Mouse (Mus musculus) forebrain, embryonic 10.5 days (tissue): Measurements from ENCODE around the gene Tmcc2. TPM values are rescaled to one million over a fixed set of nuclear protein-coding genes. Genes with fewer than 3 reads are reported as not detected.

Experiments used
- DNase-seq: peaks from one replicate; pipeline ENCODE4 v3.0.0-alpha.2; 2017; ENCODE audit warnings: low spot score; ENCODE audit errors: extremely low spot score
- H3K27ac ChIP-seq: fragments of 300-500 bp; sonication (generic); 2 replicates; pipeline ENCODE4 v1.5.1; 2016; ENCODE audit warnings: mild to moderate bottlenecking
- H3K27me3 ChIP-seq: fragments of 300-500 bp; sonication (generic); 2 replicates; pipeline ENCODE4 v1.6.1; 2016; ENCODE audit warnings: mild to moderate bottlenecking; ENCODE audit not compliant: poor library complexity, severe bottlenecking
- H3K36me3 ChIP-seq: fragments of 300-500 bp; sonication (generic); replicated peaks from 2 replicates; pipeline ENCODE4 v1.6.1; 2016; ENCODE audit warnings: mild to moderate bottlenecking, moderate library complexity
- H3K4me1 ChIP-seq: fragments of 300-500 bp; sonication (generic); 2 replicates; pipeline ENCODE4 v1.6.1; 2016
- H3K4me3 ChIP-seq: fragments of 300-500 bp; sonication (generic); 2 replicates; pipeline ENCODE4 v1.5.1; 2016; ENCODE audit warnings: mild to moderate bottlenecking, moderate library complexity
- H3K9me3 ChIP-seq: fragments of 300-500 bp; sonication (generic); 2 replicates; pipeline ENCODE4 v1.6.1; 2016; ENCODE audit warnings: mild to moderate bottlenecking, moderate library complexity
- WGBS: fragments of 180-500 bp; shearing (Covaris S2); methylation state at CpG from one replicate; pipeline ENCODE4 v1.1.7; 2016; 5-methylcytosine and 5-hydroxymethylcytosine counted together
- polyA plus RNA-seq: library from polyadenylated mRNA; unstranded; fragments of >200 nt; fragmentation: Nextera tagmentation; extraction: Ambion mirVana; gene quantifications from 2 replicates; pipeline ENCODE4 v1.2.1, GENCODE M21; 2016

Tmcc2 gene
- polyA plus RNA-seq, 1 experiment from 2014 or later = 8.8 TPM

- H3K4me1 ChIP-seq = peaks cover 30% of the 10 kb centered on the region
- no peak overlapping the region for H3K4me3 ChIP-seq
- no peak for DNase-seq
- 59% methylated on average over 3 of the region's 3 CpGs for WGBS
- no peak overlapping the region for H3K27ac ChIP-seq
- H3K9me3 ChIP-seq = no peaks in the 10 kb centered on the region
- no peaks in the 10 kb centered on the region for H3K36me3 ChIP-seq
- H3K27me3 ChIP-seq = no peaks in the 10 kb centered on the region
Measured at GRCm38 (mm10) chr1:132342518-132342917, 48.6 kb downstream of the Tmcc2 start.

- Histone ChIP-seq H3K27ac (peak overlapping the region; percentile 65), H3K36me3 (no peaks in the 10 kb centered on the region), H3K9me3 (no peaks in the 10 kb centered on the region), H3K4me1 (peaks cover 33% of the 10 kb centered on the region), H3K27me3 (no peaks in the 10 kb centered on the region), H3K4me3 (no peak overlapping the region)
- no peak for DNase-seq
- 59% methylated on average over 5 of the region's 5 CpGs for WGBS
Measured at GRCm38 (mm10) chr1:132341731-132342501, 49.2 kb downstream of the Tmcc2 start.

GRCm38 (mm10) chr1:132338027-132338660 lies 52.9 kb downstream of the Tmcc2 start:
- no peaks in the 10 kb centered on the region for H3K9me3 ChIP-seq
- peak overlapping the region; percentile 88 for H3K27ac ChIP-seq
- H3K27me3 ChIP-seq = no peaks in the 10 kb centered on the region
- peaks cover 70% of the 10 kb centered on the region for H3K4me1 ChIP-seq
- no peak for DNase-seq
- H3K4me3 ChIP-seq = no peak overlapping the region
- 51% methylated on average over 8 of the region's 8 CpGs for WGBS
- H3K36me3 ChIP-seq = no peaks in the 10 kb centered on the region

- no peak for DNase-seq
- Histone ChIP-seq H3K27me3 (no peaks in the 10 kb centered on the region), H3K4me1 (peaks cover 80% of the 10 kb centered on the region)
Measured at GRCm38 (mm10) chr1:132336921-132337320, 54.2 kb downstream of the Tmcc2 start.

GRCm38 (mm10) chr1:132335378-132335965 lies 55.6 kb downstream of the Tmcc2 start:
- Histone ChIP-seq H3K4me1 (peaks cover 90% of the 10 kb centered on the region), H3K4me3 (peak overlapping the region; percentile 2; the same call in 1 of the 2 replicates), H3K27ac (peak overlapping the region; percentile 88), H3K9me3 (no peaks in the 10 kb centered on the region), H3K36me3 (peaks cover 26% of the 10 kb centered on the region), H3K27me3 (no peaks in the 10 kb centered on the region)
- WGBS = 36% methylated on average over 12 of the region's 12 CpGs
- peak; percentile 68 for DNase-seq

More at GRCm38 (mm10) chr1:132336921-132337320, 54.2 kb downstream of the Tmcc2 start:
- Histone ChIP-seq H3K4me3 (no peak overlapping the region), H3K36me3 (peaks cover 11% of the 10 kb centered on the region), H3K9me3 (no peaks in the 10 kb centered on the region), H3K27ac (peak overlapping the region; percentile 88)
- WGBS = 71% methylated on average over 6 of the region's 6 CpGs

GRCm38 (mm10) chr1:132334178-132334801 lies 56.8 kb downstream of the Tmcc2 start:
- Histone ChIP-seq H3K27ac (peak overlapping the region; percentile 88), H3K4me1 (peaks cover 100% of the 10 kb centered on the region), H3K9me3 (no peaks in the 10 kb centered on the region), H3K27me3 (no peaks in the 10 kb centered on the region), H3K36me3 (peaks cover 37% of the 10 kb centered on the region), H3K4me3 (peak overlapping the region; percentile 28; the same call in 1 of the 2 replicates)
- whole genome bisulfite sequencing = 12% methylated on average over 6 of the region's 6 CpGs
- no peak for DNase-seq

- peaks cover 96% of the 10 kb centered on the region for H3K4me1 ChIP-seq
- peak; percentile 84 for DNase-seq
- H3K36me3 ChIP-seq = peaks cover 41% of the 10 kb centered on the region
- no peaks in the 10 kb centered on the region for H3K27me3 ChIP-seq
- peak overlapping the region; percentile 88 for H3K27ac ChIP-seq
- peak overlapping the region; percentile 28 for H3K4me3 ChIP-seq
- WGBS = 1% methylated on average over 4 of the region's 4 CpGs
- H3K9me3 ChIP-seq = no peaks in the 10 kb centered on the region
Measured at GRCm38 (mm10) chr1:132333675-132334141, 57.4 kb downstream of the Tmcc2 start.

- peak overlapping the region; percentile 88 for H3K27ac ChIP-seq
- no peak for DNase-seq
- H3K27me3 ChIP-seq = no peaks in the 10 kb centered on the region
- peak overlapping the region; percentile 28 for H3K4me3 ChIP-seq
- no peaks in the 10 kb centered on the region for H3K9me3 ChIP-seq
- H3K4me1 ChIP-seq = peaks cover 96% of the 10 kb centered on the region
- H3K36me3 ChIP-seq = peaks cover 46% of the 10 kb centered on the region
- 2% methylated on average over 2 of the region's 2 CpGs for WGBS
Measured at GRCm38 (mm10) chr1:132333201-132333600, 57.9 kb downstream of the Tmcc2 start.

- peak overlapping the region; percentile 88 for H3K27ac ChIP-seq
- peaks cover 65% of the 10 kb centered on the region for H3K36me3 ChIP-seq
- H3K4me1 ChIP-seq = peaks cover 96% of the 10 kb centered on the region
- WGBS = 88% methylated on average over 17 of the region's 17 CpGs
- no peaks in the 10 kb centered on the region for H3K9me3 ChIP-seq
- H3K27me3 ChIP-seq = no peaks in the 10 kb centered on the region
- DNase-seq = no peak
- no peak overlapping the region for H3K4me3 ChIP-seq
Measured at GRCm38 (mm10) chr1:132331283-132331682, 59.8 kb downstream of the Tmcc2 start.

GRCm38 (mm10) chr1:132330397-132330796 lies 60.7 kb downstream of the Tmcc2 start:
- H3K4me3 ChIP-seq = no peak overlapping the region
- H3K36me3 ChIP-seq = peaks cover 74% of the 10 kb centered on the region
- H3K4me1 ChIP-seq = peaks cover 96% of the 10 kb centered on the region
- no peaks in the 10 kb centered on the region for H3K9me3 ChIP-seq
- WGBS = 86% methylated on average over 15 of the region's 15 CpGs
- H3K27me3 ChIP-seq = no peaks in the 10 kb centered on the region
- peak overlapping the region; percentile 88 for H3K27ac ChIP-seq
- no peak for DNase-seq

- Histone ChIP-seq H3K4me1 (peaks cover 96% of the 10 kb centered on the region), H3K9me3 (no peaks in the 10 kb centered on the region), H3K27ac (peak overlapping the region; percentile 88), H3K36me3 (peaks cover 82% of the 10 kb centered on the region), H3K4me3 (no peak overlapping the region), H3K27me3 (no peaks in the 10 kb centered on the region)
- WGBS = 91% methylated on average over 7 of the region's 7 CpGs
- DNase-seq = no peak
Measured at GRCm38 (mm10) chr1:132329656-132330055, 61.4 kb downstream of the Tmcc2 start.

GRCm38 (mm10) chr1:132328565-132328964 lies 62.5 kb downstream of the Tmcc2 start:
- Histone ChIP-seq H3K4me1 (peaks cover 96% of the 10 kb centered on the region), H3K4me3 (no peak overlapping the region), H3K27ac (no peak overlapping the region), H3K9me3 (no peaks in the 10 kb centered on the region), H3K36me3 (peaks cover 92% of the 10 kb centered on the region), H3K27me3 (no peaks in the 10 kb centered on the region)
- no peak for DNase-seq
- WGBS = 87% methylated on average over 3 of the region's 3 CpGs
